Mouse (Mus musculus) bone marrow, adult 2 months (tissue): ENCODE measurements around the gene BC003965.

Experiments used
- CTCF ChIP-seq: fragments of 200-500 bp; IDR thresholded peaks from 2 replicates; pipeline ENCODE4 v1.5.1; 2011; ENCODE audit warnings: low read length, control low read depth; ENCODE audit not compliant: control insufficient read depth, insufficient read depth
- POLR2A ChIP-seq: fragments of 200-500 bp; IDR thresholded peaks from 2 replicates; pipeline ENCODE4 v1.6.1; 2011; ENCODE audit warnings: low read depth, mild to moderate bottlenecking, control low read depth, low read length, borderline replicate concordance; ENCODE audit not compliant: control insufficient read depth

- TF ChIP-seq POLR2A (no peak), CTCF (no peak)
Measured at GRCm38 (mm10) chr17:25162161-25162560, 22.2 kb upstream of the BC003965 start, which contains the start of gene Ccdc154.
